Mouse (Mus musculus) midbrain, embryonic 13.5 days (tissue): ENCODE measurements around the gene Map3k1. TPM values are rescaled to one million over a fixed set of nuclear protein-coding genes. Genes with fewer than 3 reads are reported as not detected.

Experiments
- ATAC-seq: fragments of 200-750 bp; cut with Nextera tagmentation; 2 replicates; pipeline ENCODE4 v1.8.0; 2017; ENCODE audit warnings: mild to moderate bottlenecking, moderate TSS enrichment, moderate library complexity
- H3K27ac ChIP-seq: fragments of 300-500 bp; sonication (generic); 2 replicates; pipeline ENCODE4 v1.5.1; 2015; ENCODE audit warnings: inconsistent platforms, mild to moderate bottlenecking, moderate library complexity
- H3K27me3 ChIP-seq: fragments of 300-500 bp; sonication (generic); 2 replicates; pipeline ENCODE4 v1.6.1; 2015; ENCODE audit warnings: mild to moderate bottlenecking, inconsistent platforms
- H3K36me3 ChIP-seq: fragments of 300-500 bp; sonication (generic); 2 replicates; pipeline ENCODE4 v1.6.1; 2015; ENCODE audit warnings: mild to moderate bottlenecking, inconsistent platforms
- H3K4me1 ChIP-seq: fragments of 300-500 bp; sonication (generic); replicated peaks from 2 replicates; pipeline ENCODE4 v1.6.1; 2015; ENCODE audit warnings: inconsistent platforms
- H3K4me2 ChIP-seq: fragments of 300-500 bp; sonication (generic); replicated peaks from 2 replicates; pipeline ENCODE4 v1.6.1; 2015; ENCODE audit warnings: moderate library complexity, mild to moderate bottlenecking, inconsistent platforms
- H3K4me3 ChIP-seq: fragments of 300-500 bp; sonication (generic); replicated peaks from 2 replicates; pipeline ENCODE4 v1.5.1; 2015; ENCODE audit warnings: mild to moderate bottlenecking, inconsistent platforms
- H3K9ac ChIP-seq: fragments of 300-500 bp; sonication (generic); replicated peaks from 2 replicates; pipeline ENCODE4 v1.6.1; 2015; ENCODE audit warnings: mild to moderate bottlenecking, inconsistent platforms
- H3K9me3 ChIP-seq: fragments of 300-500 bp; sonication (generic); 2 replicates; pipeline ENCODE4 v1.6.1; 2016; ENCODE audit warnings: mild to moderate bottlenecking, inconsistent platforms
- WGBS: fragments of 180-500 bp; shearing (Covaris S2); methylation state at CpG from one replicate; pipeline ENCODE4 v1.1.7; 2015; 5-methylcytosine and 5-hydroxymethylcytosine counted together
- polyA plus RNA-seq: library from polyadenylated mRNA; unstranded; fragments of >200 nt; fragmentation: Nextera tagmentation; extraction: Ambion mirVana; gene quantifications from 2 replicates; pipeline ENCODE4 v1.2.1, GENCODE M21; 2015

The Map3k1 gene
- 12.0 and 12.6 TPM in 2 replicates for polyA plus RNA-seq

GRCm38 (mm10) chr13:111808637-111809465 lies at the start of gene Map3k1:
Map3k1 (minus strand) TSS chr13:111808993.
- Histone ChIP-seq H3K9me3 (no peaks in the 10 kb centered on the region), H3K9ac (peak within 1 kb of the TSS; percentile 90), H3K36me3 (no peaks in the 10 kb centered on the region), H3K4me1 (peaks cover 31% of the 10 kb centered on the region), H3K27ac (peak within 1 kb of the TSS; percentile 99), H3K4me2 (peak within 1 kb of the TSS; percentile 92), H3K4me3 (peak within 1 kb of the TSS; percentile 91), H3K27me3 (peaks cover 10% of the 10 kb centered on the region)
- peak; percentile 87 for ATAC-seq
- WGBS = 0% methylated on average over 37 of the region's 136 CpGs

DNA sequence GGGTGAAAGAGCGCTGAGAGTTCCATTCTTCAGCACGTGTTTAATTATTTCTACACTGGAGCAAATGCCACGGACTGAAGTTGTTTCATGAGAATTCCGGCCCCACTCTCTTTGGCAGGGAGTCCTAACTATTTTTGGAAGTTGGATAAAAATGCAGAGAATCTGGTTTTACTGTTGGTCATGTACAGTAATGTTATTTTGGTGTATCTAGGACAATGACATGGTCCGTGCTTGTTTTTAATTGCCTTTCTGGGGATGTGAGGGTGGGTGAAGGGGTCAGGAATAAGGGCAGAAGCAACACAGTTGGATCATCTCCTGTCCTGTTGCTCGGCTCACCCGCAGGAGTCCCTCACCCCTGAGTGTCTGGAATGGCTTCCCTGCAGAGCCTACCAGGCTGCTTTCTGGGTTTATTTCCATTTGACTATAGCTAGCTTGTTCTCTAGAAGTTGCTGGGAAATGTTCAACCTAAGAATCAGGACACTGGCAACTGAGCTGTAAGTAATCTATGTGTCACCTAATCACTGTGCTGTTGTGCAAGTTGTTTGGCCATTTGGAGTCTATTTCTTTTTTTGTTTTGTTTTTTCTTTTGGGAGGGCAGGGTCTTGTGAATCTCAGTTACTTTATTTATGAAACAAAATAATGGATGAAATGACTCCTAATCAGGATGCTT lies 48.1 kb upstream of the Map3k1 start:
- 0 out of 2 replicates have a peak, but pooled peaks cover 2% of the 10 kb centered on the region for H3K9me3 ChIP-seq
- ATAC-seq = no peak
- no peak overlapping the region for H3K27ac ChIP-seq
- H3K36me3 ChIP-seq = no peaks in the 10 kb centered on the region
- H3K4me2 ChIP-seq = no peak overlapping the region
- H3K4me3 ChIP-seq = no peak overlapping the region
- WGBS = 81% methylated on average over 7 of the region's 7 CpGs
- no peaks in the 10 kb centered on the region for H3K27me3 ChIP-seq
- H3K9ac ChIP-seq = no peak overlapping the region
- no peaks in the 10 kb centered on the region for H3K4me1 ChIP-seq

GRCm38 (mm10) chr13:111856232-111856631 lies 47.4 kb upstream of the Map3k1 start:
- no peak overlapping the region for H3K4me3 ChIP-seq
- no peak overlapping the region for H3K4me2 ChIP-seq
- no peaks in the 10 kb centered on the region for H3K36me3 ChIP-seq
- no peak overlapping the region for H3K9ac ChIP-seq
- ATAC-seq = no peak
- H3K27me3 ChIP-seq = no peaks in the 10 kb centered on the region
- H3K9me3 ChIP-seq = 0 out of 2 replicates have a peak, but pooled peaks cover 2% of the 10 kb centered on the region
- no peak overlapping the region for H3K27ac ChIP-seq
- WGBS = 93% methylated on average over 7 of the region's 7 CpGs
- no peaks in the 10 kb centered on the region for H3K4me1 ChIP-seq

DNA sequence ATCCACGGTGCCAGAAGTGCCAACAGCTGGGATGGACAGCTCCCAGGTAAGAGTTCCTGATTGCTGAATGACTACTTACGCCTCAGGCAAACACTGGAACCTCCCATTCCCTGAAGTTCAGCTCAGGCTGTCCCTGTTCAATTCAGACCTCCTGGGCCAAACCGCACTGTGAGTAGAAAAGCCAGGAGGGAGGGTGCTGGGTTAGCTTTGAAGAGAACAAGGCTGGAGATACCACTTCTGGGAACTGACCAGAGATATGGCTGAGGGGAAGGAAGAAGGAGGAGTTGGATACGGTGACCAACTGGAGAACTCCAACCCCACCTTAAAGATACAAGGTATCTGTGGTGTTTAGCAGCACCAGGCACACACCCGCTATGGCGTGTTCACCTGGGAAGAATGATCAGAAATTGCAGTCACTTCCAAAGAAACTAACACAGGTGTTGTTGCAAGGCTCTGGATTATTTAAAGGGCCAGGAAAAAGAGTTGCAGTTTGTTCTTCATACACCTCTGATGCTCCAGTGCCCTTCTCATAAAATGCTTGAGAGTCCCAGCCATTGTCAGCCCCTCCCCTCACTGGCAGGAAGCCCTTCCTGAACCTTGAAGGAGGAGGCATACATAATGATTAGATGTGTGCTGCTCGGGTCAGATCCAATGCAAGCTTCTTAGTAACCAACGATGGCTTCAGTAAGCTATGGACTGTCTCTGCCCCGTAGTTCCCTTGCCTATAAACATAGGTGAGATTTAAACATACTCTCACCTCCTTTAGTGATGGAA lies 43.8 kb upstream of the Map3k1 start:
- 89% methylated on average over 9 of the region's 9 CpGs for WGBS
- Histone ChIP-seq H3K27ac (no peak overlapping the region), H3K36me3 (no peaks in the 10 kb centered on the region), H3K9me3 (0 out of 2 replicates have a peak, but pooled peaks cover under 1% of the 10 kb centered on the region), H3K4me2 (no peak overlapping the region), H3K27me3 (no peaks in the 10 kb centered on the region), H3K9ac (no peak overlapping the region), H3K4me1 (no peaks in the 10 kb centered on the region), H3K4me3 (no peak overlapping the region)
- no peak for ATAC-seq

GRCm38 (mm10) chr13:111850046-111850837 lies 41.4 kb upstream of the Map3k1 start:
- Histone ChIP-seq H3K4me2 (no peak overlapping the region), H3K27ac (no peak overlapping the region), H3K4me3 (no peak overlapping the region), H3K9me3 (no peaks in the 10 kb centered on the region), H3K4me1 (0 out of 2 replicates have a peak, but pooled peaks cover 3% of the 10 kb centered on the region), H3K9ac (no peak overlapping the region), H3K36me3 (no peaks in the 10 kb centered on the region), H3K27me3 (no peaks in the 10 kb centered on the region)
- 93% methylated on average over 12 of the region's 12 CpGs for WGBS
- ATAC-seq = no peak

DNA sequence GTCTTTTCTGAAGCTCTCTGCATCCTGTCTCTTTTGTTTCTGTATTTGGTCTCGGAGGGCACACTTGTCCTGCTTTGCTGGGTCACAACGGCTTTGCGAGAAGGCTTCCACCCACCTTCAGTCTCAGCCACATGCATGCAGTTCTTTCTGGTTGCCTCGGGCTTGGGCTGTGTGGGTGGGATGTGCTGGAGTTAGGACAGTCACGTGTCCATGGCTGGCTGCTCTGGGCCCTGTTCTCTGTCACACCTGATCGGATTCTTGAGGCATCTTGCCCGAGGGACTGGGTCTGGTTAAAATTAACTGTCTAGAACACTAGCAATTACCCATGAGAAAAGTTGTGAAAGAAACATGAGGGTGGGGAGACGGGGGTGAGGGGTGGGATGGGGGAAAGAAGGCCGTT lies 36.7 kb upstream of the Map3k1 start:
- H3K4me2 ChIP-seq = no peak overlapping the region
- ATAC-seq = no peak
- no peak overlapping the region for H3K9ac ChIP-seq
- no peaks in the 10 kb centered on the region for H3K27me3 ChIP-seq
- WGBS = 52% methylated on average over 9 of the region's 9 CpGs
- no peaks in the 10 kb centered on the region for H3K36me3 ChIP-seq
- H3K9me3 ChIP-seq = no peaks in the 10 kb centered on the region
- H3K4me3 ChIP-seq = no peak overlapping the region
- H3K4me1 ChIP-seq = 0 out of 2 replicates have a peak, but pooled peaks cover 3% of the 10 kb centered on the region
- H3K27ac ChIP-seq = no peak overlapping the region

GRCm38 (mm10) chr13:111844313-111844712 lies 35.5 kb upstream of the Map3k1 start:
- no peak overlapping the region for H3K4me2 ChIP-seq
- no peak for ATAC-seq
- H3K36me3 ChIP-seq = no peaks in the 10 kb centered on the region
- over 99% methylated on average over 3 of the region's 3 CpGs for WGBS
- H3K9me3 ChIP-seq = no peaks in the 10 kb centered on the region
- H3K27ac ChIP-seq = no peak overlapping the region
- no peak overlapping the region for H3K9ac ChIP-seq
- 0 out of 2 replicates have a peak, but pooled peaks cover 3% of the 10 kb centered on the region for H3K4me1 ChIP-seq
- H3K4me3 ChIP-seq = no peak overlapping the region
- H3K27me3 ChIP-seq = no peaks in the 10 kb centered on the region

DNA sequence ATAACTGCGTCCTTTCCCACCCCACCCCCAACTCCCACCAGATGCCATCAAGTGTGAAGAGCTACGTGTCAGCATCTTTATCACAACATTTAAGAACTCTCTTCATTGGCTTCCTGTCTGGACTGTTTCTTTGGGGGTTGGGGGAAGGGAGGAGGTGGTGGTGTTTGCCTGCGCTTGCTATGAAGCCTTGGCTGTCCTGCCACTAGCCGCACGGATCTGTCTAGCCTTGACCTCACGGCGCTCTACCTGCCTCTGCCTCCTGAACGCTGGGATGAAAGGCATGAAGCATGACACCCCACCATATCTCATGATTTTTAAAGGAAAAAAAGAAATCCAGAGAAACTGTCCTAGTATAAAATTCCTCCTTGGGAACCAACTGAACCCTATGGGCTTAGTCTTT lies 27.0 kb upstream of the Map3k1 start:
- no peak overlapping the region for H3K27ac ChIP-seq
- 83% methylated on average over 8 of the region's 8 CpGs for WGBS

GRCm38 (mm10) chr13:111834613-111835012 lies 25.8 kb upstream of the Map3k1 start:
- no peak overlapping the region for H3K9ac ChIP-seq
- no peaks in the 10 kb centered on the region for H3K36me3 ChIP-seq
- H3K4me1 ChIP-seq = peaks cover 8% of the 10 kb centered on the region; the same call in 1 of the 2 replicates
- no peak overlapping the region for H3K27ac ChIP-seq
- H3K27me3 ChIP-seq = no peaks in the 10 kb centered on the region
- H3K4me2 ChIP-seq = peak overlapping the region; percentile 12; the same call in 1 of the 2 replicates
- ATAC-seq = no peak
- WGBS = 44% methylated on average over 11 of the region's 11 CpGs
- no peak overlapping the region for H3K4me3 ChIP-seq
- H3K9me3 ChIP-seq = no peaks in the 10 kb centered on the region

More for the DNA sequence above, 27.0 kb upstream of the Map3k1 start:
- ATAC-seq = no peak
- no peaks in the 10 kb centered on the region for H3K27me3 ChIP-seq
- H3K9me3 ChIP-seq = no peaks in the 10 kb centered on the region
- no peak overlapping the region for H3K9ac ChIP-seq
- H3K4me2 ChIP-seq = no peak overlapping the region
- H3K36me3 ChIP-seq = no peaks in the 10 kb centered on the region
- no peak overlapping the region for H3K4me3 ChIP-seq
- H3K4me1 ChIP-seq = peaks cover 7% of the 10 kb centered on the region; the same call in 1 of the 2 replicates

DNA sequence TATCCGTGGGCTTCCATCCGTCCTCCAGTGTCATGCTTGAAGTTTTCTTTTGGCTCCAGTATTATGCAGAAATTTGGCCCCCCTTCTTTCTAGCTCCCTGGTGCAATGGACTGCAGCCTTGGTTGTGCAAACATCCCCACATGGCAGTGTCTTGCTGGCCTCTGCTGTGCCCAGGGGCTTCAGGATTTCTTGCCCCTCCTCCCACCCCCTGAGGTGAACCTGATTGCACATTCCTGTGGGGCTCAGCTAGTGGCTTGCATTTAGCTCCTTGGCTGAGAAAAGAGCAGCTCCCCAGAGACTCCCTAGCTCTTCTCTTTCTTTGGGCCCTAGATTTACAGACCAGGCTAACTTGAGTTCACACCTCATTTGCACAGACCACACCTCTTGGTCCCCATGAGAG lies 20.7 kb upstream of the Map3k1 start:
- Histone ChIP-seq H3K4me2 (no peak overlapping the region), H3K9me3 (no peaks in the 10 kb centered on the region), H3K27ac (no peak overlapping the region), H3K4me1 (peaks cover 11% of the 10 kb centered on the region; the same call in 1 of the 2 replicates), H3K4me3 (no peak overlapping the region), H3K9ac (no peak overlapping the region), H3K27me3 (no peaks in the 10 kb centered on the region), H3K36me3 (no peaks in the 10 kb centered on the region)
- no peak for ATAC-seq
- WGBS = 31% methylated on average over 2 of the region's 2 CpGs

DNA sequence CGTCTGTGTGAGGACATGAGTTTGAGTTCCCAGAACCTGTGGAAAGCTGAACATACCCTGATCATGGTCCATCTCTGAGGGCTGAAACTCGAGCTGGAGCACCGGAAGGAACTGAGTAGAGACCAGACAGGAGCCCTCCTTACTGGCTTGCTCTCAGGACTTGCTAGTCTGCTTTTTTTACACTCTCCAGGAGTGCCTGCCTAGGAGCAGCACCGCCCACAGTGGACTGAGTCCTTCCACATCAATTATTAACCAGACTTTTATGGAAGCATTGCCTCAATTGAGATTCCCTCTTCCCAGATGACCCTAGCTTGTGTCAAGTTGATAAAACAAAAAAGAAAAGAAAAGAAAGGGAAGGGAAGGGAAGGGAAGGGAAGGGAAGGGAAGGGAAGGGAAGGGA lies 18.7 kb upstream of the Map3k1 start:
- 74% methylated on average over 4 of the region's 4 CpGs for WGBS
- no peak for ATAC-seq
- no peaks in the 10 kb centered on the region for H3K27me3 ChIP-seq
- H3K9ac ChIP-seq = no peak overlapping the region
- no peaks in the 10 kb centered on the region for H3K36me3 ChIP-seq
- H3K27ac ChIP-seq = no peak overlapping the region
- H3K4me1 ChIP-seq = 0 out of 2 replicates have a peak, but pooled peaks cover 4% of the 10 kb centered on the region
- H3K4me2 ChIP-seq = no peak overlapping the region
- H3K9me3 ChIP-seq = no peaks in the 10 kb centered on the region
- no peak overlapping the region for H3K4me3 ChIP-seq
